Mouse (Mus musculus): ENCODE results near the gene Il4ra. TPM values are rescaled to one million over a fixed set of nuclear protein-coding genes. Genes with fewer than 3 reads are reported as not detected.

Gene Il4ra
- total RNA-seq, 2 experiments from 2014 or later, result 9.4 to 9.5 TPM

DNA sequence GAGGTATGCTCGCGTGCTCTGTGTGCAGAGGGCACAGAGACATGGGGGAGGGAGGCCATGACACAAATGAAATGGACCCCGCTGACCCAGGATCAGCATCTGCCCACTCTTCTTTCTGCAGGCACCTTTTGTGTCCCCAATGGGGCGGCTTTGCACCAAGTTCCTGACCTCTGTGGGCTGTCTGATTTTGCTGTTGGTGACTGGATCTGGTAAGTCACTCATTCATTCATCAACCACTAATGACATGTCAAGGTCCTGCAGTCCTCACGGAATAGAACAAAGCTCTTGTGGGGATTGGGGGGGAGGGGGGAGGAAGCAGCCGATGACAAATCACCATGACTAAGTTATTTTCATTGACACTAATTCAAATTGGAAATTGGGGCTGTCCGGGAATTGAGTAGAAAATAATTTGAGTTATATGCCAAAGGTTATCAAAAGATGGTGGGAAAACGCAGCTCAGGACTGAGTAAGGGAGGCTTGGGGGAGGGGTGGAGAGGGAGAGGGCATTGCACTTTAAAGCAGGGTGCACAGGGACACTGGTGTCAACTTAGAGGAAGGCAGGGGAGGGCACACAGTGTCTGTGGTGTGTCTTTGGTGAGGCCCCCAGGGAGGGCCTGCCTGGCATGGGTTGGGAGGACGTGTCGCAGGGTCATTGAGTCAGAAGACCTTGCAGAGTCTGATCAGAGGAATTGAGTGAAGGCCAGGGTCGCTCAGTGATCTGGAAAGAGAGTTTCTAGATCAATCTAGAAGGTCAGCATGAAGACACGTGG, 13.8 kb downstream of the Il4ra start:
- intact Hi-C loops (cut with DNase I; ENCODE audit: low total_unique reads), result no loop called here
- no peak for DNase-seq

- intact Hi-C loops (cut with DNase I; ENCODE audit: low total_unique reads), result no loop called here
- DNase-seq, result no peak
These were observed 14.5 kb downstream of the Il4ra start for GRCm38 (mm10) chr7:125566420-125566819.

GRCm38 (mm10) chr7:125568888-125569287, 17.0 kb downstream of the Il4ra start:
- DNase-seq, result no peak
- intact Hi-C loops (cut with DNase I; ENCODE audit: low total_unique reads), result no loop called here

GRCm38 (mm10) chr7:125571891-125572290, 20.0 kb downstream of the Il4ra start:
- no peak for DNase-seq
- intact Hi-C loops (cut with DNase I; ENCODE audit: low total_unique reads), result no loop called here

GRCm38 (mm10) chr7:125572737-125573136, 20.8 kb downstream of the Il4ra start:
- intact Hi-C loops (cut with DNase I; ENCODE audit: low total_unique reads), result no loop called here
- no peak for DNase-seq

DNA sequence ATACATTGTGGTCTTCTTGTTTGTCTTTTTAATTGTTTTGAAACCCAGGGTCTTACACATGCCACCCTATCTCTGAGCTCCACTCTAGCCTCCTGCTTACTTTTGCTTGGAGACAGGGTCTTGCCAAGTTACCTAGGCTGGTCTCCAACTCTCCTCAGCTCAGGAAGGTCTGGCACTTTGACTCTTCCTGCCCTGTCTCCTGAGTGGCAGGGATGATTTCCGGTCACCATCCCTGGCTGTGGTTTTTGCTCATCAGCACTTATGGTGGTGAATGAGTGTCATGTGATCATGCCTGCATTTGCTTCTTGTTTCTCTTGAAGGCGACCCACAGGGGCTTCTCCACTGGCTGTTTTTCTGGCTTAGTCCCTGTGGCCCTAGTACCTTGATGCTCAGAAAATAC, 21.9 kb downstream of the Il4ra start:
- DNase-seq, result no peak
- intact Hi-C loops (cut with DNase I; ENCODE audit: low total_unique reads), result no loop called here

DNA sequence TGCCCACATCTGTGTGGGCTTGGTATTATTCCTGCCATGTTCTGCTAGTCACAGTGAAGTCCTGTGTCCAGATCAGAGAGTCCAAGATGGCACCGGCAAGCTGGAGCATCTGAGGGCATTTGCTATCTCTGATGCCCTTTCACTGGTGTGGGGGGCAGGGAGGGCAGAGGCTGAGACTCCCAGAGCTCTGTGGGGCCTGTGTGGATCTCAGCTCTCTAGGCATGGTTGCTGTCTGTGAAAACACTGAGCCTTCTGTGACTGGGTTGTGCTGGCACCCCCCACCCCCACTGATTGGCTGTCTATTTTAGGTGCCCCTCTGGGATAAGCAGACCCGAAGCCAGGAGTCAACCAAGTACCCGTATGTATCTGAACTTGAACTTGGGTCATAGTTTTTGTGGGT, 22.9 kb downstream of the Il4ra start:
- no peak for DNase-seq
- intact Hi-C loops (cut with DNase I; ENCODE audit: low total_unique reads), result no loop called here

GRCm38 (mm10) chr7:125575738-125576540, 24.0 kb downstream of the Il4ra start:
- intact Hi-C loops (cut with DNase I; ENCODE audit: low total_unique reads), result no loop called here
- no peak for DNase-seq

GRCm38 (mm10) chr7:125576982-125577381, 25.1 kb downstream of the Il4ra start:
- DNase-seq, result peak; percentile 71
- intact Hi-C loops (cut with DNase I; ENCODE audit: low total_unique reads), result no loop called here

- intact Hi-C loops (cut with DNase I; ENCODE audit: low total_unique reads), result no loop called here
- no peak for DNase-seq
These were observed 25.7 kb downstream of the Il4ra start for GRCm38 (mm10) chr7:125577486-125578088.

GRCm38 (mm10) chr7:125578106-125578505, 26.2 kb downstream of the Il4ra start:
- intact Hi-C loops (cut with DNase I; ENCODE audit: low total_unique reads), result no loop called here

DNA sequence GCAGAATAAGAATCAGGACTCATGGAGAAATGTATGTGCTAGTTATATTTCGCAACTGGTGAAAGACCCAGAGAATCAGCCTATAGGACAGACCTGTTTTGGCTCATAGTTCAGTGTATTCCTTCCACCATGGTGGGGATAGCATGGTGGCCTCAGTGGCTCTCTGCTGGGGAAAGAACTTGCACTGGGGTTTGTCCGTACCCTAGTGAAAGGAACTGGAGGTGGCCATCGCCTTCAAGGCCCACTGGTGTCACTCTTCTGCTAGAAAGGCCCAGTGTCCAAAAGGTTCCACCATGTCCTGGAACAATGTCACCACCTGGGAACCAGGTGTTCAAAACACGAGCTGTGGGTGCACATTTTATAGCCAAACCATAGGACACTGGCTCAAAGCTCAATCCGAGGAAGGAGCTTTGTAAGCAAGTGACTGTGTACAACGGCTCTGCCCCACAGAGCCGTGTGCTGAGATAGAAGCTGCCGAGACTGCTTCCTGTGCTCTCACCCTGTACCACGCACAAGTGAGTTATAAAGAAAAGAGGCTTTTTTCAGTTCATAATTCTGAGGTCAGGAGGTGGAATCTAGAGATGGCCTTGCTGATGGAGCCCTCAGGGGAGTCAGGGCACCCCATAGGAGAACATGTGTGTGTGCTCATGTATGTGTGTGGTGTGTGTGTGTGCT, 27.8 kb downstream of the Il4ra start:
- no peak for DNase-seq
- intact Hi-C loops (cut with DNase I; ENCODE audit: low total_unique reads), result no loop called here

More at GRCm38 (mm10) chr7:125578106-125578505, 26.2 kb downstream of the Il4ra start:
- no peak for DNase-seq

GRCm38 (mm10) chr7:125580220-125580549, 28.3 kb downstream of the Il4ra start:
- no peak for DNase-seq
- intact Hi-C loops (cut with DNase I; ENCODE audit: low total_unique reads), result no loop called here

- intact Hi-C loops (cut with DNase I; ENCODE audit: low total_unique reads), result loop anchor here (1.0 kb wide), 1 partner anchor 110 kb away; no protein-coding TSS in a partner anchor
- no peak for DNase-seq
These were observed 28.9 kb downstream of the Il4ra start for GRCm38 (mm10) chr7:125580625-125581316.

DNA sequence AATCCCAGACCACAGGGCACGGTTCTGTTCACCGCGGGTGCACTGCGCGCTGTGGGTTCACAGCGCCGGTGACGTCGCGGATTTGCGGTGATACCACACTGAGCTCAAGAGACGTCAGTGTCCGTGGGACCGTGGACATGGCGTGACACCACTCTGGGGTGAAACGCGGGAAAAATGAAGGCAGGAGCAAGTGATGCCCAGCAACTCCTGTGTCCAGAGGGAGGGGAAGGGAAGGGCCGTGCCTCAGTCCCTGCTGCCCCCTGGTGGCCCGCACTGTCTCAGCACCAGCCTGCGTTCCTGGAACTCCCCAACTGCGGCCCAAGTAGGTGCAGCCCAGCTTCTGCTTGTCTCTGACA, 29.4 kb downstream of the Il4ra start:
- intact Hi-C loops (cut with DNase I; ENCODE audit: low total_unique reads), result loop anchor here (1.0 kb wide), 1 partner anchor 111 kb away; no protein-coding TSS in a partner anchor
- peak; percentile 89 for DNase-seq

- intact Hi-C loops (cut with DNase I; ENCODE audit: low total_unique reads), result no loop called here
- DNase-seq, result no peak
These were observed 31.5 kb downstream of the Il4ra start for GRCm38 (mm10) chr7:125583325-125584004.

GRCm38 (mm10) chr7:125584005-125584369, 32.1 kb downstream of the Il4ra start:
- no peak for DNase-seq
- intact Hi-C loops (cut with DNase I; ENCODE audit: low total_unique reads), result no loop called here

DNA sequence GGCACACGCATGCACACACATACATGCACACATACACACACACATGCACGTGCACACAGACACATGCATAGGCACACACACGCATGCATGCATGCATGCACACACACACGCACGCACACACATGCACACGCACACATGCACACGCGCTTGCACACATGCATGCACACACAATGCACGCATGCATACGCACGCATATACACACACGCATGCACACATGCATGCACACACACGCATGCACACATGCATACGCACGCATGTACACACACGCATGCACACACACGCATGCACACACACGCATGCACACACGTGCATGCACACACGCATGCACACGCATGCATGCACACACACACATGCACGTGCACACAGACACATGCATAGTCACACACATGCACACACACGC, 34.4 kb downstream of the Il4ra start:
- intact Hi-C loops (cut with DNase I; ENCODE audit: low total_unique reads), result no loop called here
- no peak for DNase-seq

DNA sequence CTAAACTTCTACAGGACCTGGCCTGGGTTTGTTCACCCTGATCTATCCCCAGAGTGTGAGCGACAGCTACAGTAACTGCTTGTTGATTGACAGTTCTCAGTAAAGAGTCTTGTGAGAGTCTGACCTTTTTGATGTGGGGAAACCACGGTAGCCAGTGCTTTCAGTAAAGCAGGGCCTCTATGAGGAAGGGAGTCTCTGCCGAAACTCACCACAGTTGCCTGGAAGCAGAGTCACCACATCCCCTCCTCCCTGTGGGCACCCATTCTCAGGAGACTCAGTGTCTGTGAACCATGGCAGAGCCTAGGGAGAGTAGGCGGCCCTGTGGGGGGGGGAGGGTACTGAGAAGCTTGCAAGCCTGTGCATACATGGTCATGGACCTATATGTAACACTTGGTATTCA, 36.8 kb downstream of the Il4ra start:
- DNase-seq, result no peak
- intact Hi-C loops (cut with DNase I; ENCODE audit: low total_unique reads), result no loop called here
